Mouse (Mus musculus) small intestine, adult 10 weeks (tissue): Measurements from ENCODE around the gene Glrb. TPM values are rescaled to one million over a fixed set of nuclear protein-coding genes. Genes with fewer than 3 reads are reported as not detected.

Experiments
- polyA plus RNA-seq: library from polyadenylated mRNA; stranded (reverse); fragments of 350-450 nt; fragmentation: Illumina TruSeq; extraction: RNeasy Lipid Tissue Mini Kit (QIAGEN cat#74804); gene quantifications from one replicate; pipeline ENCODE4 v1.2.3, GENCODE M21; 2014; ENCODE audit warnings: low replicate concordance

The Glrb gene
- polyA plus RNA-seq: 1.9 TPM

DNA sequence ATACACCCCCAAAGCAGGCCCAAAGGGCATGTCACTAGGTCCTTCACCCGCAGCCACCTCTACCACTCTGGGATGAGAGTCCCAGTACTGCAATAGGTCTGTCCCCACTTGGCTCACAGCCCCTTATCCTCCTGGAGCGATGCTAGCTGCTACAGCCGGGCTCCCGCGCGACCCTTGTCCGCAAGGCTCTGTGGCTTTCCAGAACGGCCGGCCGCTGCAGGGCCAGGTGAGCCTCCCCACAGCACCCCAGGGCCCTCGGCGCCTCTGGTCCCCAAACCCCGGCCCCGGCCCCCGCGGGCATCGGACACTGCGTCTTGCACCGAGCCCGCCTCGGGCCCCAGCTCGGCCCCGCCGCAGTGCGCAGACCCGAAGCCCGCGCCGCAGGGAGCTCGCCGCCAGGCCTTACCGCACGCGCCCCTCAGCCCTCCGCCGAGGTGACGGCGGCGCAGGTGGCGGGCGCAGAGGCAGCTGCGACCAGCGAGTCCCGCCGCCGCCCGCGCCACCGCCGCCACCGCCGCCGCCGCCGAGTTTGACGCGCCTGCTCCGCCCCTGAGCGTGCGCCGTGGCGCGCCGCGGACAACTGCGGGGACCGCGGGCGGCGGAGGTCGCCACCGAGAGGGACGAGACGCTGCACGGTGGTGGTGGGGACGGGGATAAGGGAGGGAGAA lies at the start of gene Glrb:
Glrb (minus strand) TSS at position 550 of the 668 bp plus-strand sequence.

DNA sequence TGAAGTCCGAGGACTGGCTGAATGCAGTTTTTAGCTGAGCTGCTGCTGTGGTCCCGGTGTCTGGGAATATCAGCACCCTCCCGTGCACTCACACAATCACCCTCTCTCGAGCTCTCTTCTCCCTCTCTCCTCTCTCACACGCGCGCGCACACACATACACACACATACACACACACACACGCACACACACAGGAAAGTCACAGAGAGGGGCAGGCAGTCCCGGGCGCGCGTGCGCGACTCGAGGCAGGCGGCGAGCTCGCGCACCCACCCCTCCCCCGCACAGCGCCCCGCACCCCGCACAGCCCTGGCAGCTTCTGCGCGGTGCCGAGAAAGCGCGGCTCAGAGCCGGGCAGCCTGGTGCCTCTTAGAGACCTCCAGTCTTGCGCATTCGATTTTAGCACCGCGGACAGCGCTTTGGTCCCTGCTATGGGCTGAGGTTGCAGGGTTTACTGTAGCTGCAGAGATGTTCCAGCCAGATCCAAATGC lies 110.8 kb downstream of the Glrb start, which contains the start of gene Gria2:
Gria2 (minus strand) TSS at position 240 of the 486 bp plus-strand sequence.

Other genes with a start within 250 kb of the Glrb start
- 0.56 TPM for gene Gria2, start 110.8 kb downstream of the Glrb start, polyA plus RNA-seq
- 9.0 TPM for gene Pdgfc, start 122.8 kb upstream of the Glrb start, polyA plus RNA-seq